Mouse (Mus musculus) megakaryocyte, embryonic 14.5 days (primary cell): ENCODE data around the gene Samd8.

Experiments used
- FLI1 ChIP-seq: IDR thresholded peaks from 2 replicates; pipeline ENCODE4 v1.6.1; 2012; ENCODE audit warnings: low read length, inconsistent platforms, mixed read lengths
- GATA1 ChIP-seq: IDR thresholded peaks from 3 replicates; pipeline ENCODE4 v1.6.1; 2012; ENCODE audit warnings: mixed read lengths, low read length, inconsistent platforms, borderline replicate concordance

GRCm38 (mm10) chr14:21748142-21748870, 2.0 kb upstream of the Samd8 start:
- TF ChIP-seq FLI1 (no peak), GATA1 (no peak)
